Mouse (Mus musculus) ovary, postnatal 36 days (tissue): ENCODE results near the gene Gm8220.
"Not testable (repeated sequence)": the region's sequence is repeated elsewhere in the genome, so short reads cannot be mapped to it uniquely, and the experiment has no call there.

Experiments
- DNase-seq: peaks from one replicate; pipeline ENCODE4 v3.0.0; 2022; ENCODE audit warnings: low spot score, mixed read lengths

Gene Gm8220

DNA sequence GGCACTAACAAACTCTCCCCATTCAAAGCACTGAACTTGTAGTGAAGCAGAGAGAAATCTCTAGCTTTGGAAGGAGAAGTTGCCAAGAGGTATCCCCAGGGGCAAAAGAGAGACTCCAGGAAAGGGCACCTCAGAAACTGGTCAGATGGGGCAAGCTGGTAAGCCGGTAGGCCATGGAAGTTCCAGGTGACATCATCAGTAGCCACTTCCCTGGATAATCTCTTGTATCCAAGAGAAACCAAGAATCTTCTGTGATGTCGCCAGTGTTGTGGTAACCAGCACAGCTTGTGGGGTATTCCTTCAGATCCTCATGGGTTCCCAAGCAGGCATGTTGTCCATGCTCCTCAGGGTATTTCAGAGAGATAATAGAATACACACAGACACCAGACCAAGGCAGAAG lies at the start of gene Gm8220:
Gm8220 (plus strand) TSS at position 301 of the 400 bp plus-strand sequence.
- not testable (repeated sequence) for DNase-seq

- DNase-seq = no peak
These were observed 37.3 kb upstream of the Gm8220 start for GRCm38 (mm10) chr14:44248039-44248438.

DNA sequence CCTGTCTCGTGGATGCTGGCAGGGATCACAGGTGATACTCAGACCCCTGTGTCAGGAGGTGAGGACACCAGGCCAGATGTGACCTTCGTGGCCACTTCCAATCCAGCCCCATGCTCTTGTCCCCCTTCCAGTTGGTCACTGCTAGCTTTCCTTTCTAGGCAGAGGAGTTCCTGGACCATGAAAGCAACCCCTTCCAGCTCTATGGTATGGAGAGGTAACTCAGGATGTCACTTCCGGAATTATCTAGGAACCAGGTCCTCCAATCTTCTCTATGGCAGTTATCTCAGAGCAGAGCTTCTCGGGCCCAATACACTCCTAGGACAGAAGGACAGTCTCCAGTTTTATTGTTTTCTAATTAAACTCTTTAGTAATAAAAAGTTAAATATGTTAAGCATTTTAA lies 26.7 kb downstream of the Gm8220 start:
- DNase-seq = not testable (repeated sequence)

- DNase-seq = not testable (repeated sequence)
These were observed 53.1 kb downstream of the Gm8220 start, which contains the start of gene Gm5930 for GRCm38 (mm10) chr14:44338484-44338883. Gene Gm5930, minus strand, starts transcription at chr14:44338584.
